Mouse (Mus musculus): Measurements from ENCODE around the gene Cit. TPM values are rescaled to one million over a fixed set of nuclear protein-coding genes. Genes with fewer than 3 reads are reported as not detected.
"Not testable (repeated sequence)": the region's sequence is repeated elsewhere in the genome, so short reads cannot be mapped to it uniquely, and the experiment has no call there.

The Cit gene
- polyA plus RNA-seq, 2 experiments = 11.7 to 19.0 TPM

DNA sequence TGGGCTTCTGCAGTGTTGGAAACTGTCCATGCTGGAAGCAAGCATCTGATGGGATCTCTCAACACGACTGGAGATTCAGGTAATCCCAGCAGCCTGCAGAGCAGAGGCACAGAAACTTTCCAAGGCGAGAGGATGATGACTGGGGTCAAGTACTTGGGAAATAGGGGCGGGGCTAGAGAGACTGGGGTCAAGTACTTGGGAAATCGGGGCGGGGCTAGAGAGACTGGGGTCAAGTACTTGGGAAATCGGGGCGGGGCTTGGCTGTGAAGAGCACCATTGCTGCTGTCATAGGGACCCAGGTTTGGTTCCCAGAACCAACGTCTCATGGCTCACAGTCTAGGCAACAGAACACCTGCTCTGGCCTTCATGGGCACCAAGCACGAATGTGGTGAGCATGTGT lies 25.1 kb upstream of the Cit start:
- ATAC-seq (ENCODE audit: low FRiP score, low read depth) (no peak), DNase-seq (ENCODE audit: low spot score) (no peak)
- Histone ChIP-seq H3K27me3 (ENCODE audit: control insufficient read depth, insufficient read depth, low read length) (no peaks in the 10 kb centered on the region), H3K4me3 (replicated peaks; ENCODE audit: low read length) (no peak overlapping the region), H3K36me3 (ENCODE audit: control insufficient read depth, insufficient read depth, low read length) (no peaks in the 10 kb centered on the region), H3K27ac (replicated peaks; ENCODE audit: low read depth, low read length) (no peak overlapping the region), H3K4me2 (replicated peaks; ENCODE audit: low read depth, low read length, severe bottlenecking) (no peak overlapping the region), H3K4me1 (ENCODE audit: control insufficient read depth, insufficient read depth, low read length) (no peaks in the 10 kb centered on the region), H3K9ac (ENCODE audit: low read depth, low read length, severe bottlenecking) (no peak overlapping the region), H3K9me3 (ENCODE audit: control insufficient read depth, low read length) (no peaks in the 10 kb centered on the region)
- no peak for TF ChIP-seq POLR2A (IDR thresholded peaks at IDR 0.05; ENCODE audit: borderline replicate concordance, extremely low read depth, insufficient read depth, insufficient read length)
- whole genome bisulfite sequencing = 78% methylated on average over 9 of the region's 9 CpGs

GRCm38 (mm10) chr5:115821200-115821599 lies 23.9 kb upstream of the Cit start:
- Histone ChIP-seq H3K27ac (replicated peaks; ENCODE audit: low read depth, low read length) (no peak overlapping the region), H3K4me2 (replicated peaks; ENCODE audit: low read depth, low read length, severe bottlenecking) (no peak overlapping the region), H3K27me3 (ENCODE audit: control insufficient read depth, insufficient read depth, low read length) (no peaks in the 10 kb centered on the region), H3K36me3 (ENCODE audit: control insufficient read depth, insufficient read depth, low read length) (no peaks in the 10 kb centered on the region), H3K4me3 (replicated peaks; ENCODE audit: low read length) (no peak overlapping the region), H3K4me1 (ENCODE audit: control insufficient read depth, insufficient read depth, low read length) (no peaks in the 10 kb centered on the region), H3K9ac (ENCODE audit: low read depth, low read length, severe bottlenecking) (no peak overlapping the region), H3K9me3 (ENCODE audit: control insufficient read depth, low read length) (no peaks in the 10 kb centered on the region)
- no peak for ATAC-seq (ENCODE audit: low FRiP score, low read depth)
- WGBS = 90% methylated on average over 12 of the region's 12 CpGs
- no peak for TF ChIP-seq POLR2A (IDR thresholded peaks at IDR 0.05; ENCODE audit: borderline replicate concordance, extremely low read depth, insufficient read depth, insufficient read length)
- DNase-seq (ENCODE audit: low spot score) = no peak

DNA sequence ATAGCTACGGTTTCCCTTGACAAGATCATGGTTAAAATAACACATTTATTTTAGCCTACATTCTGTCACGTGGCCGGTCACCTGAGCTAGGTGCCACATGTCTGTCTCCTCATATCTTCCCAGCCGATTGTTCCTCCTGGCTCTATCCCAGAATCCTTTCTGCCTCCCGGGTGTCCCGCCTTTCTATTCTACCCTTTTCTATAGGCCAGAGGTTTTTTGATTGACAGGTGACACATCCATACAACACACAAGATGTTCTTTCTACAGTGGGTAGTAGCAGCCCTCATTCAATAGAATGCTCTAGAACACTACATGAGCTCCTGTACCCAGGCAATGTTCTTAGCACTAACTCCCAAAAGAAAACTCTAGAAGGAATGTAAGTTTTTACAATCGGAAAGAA lies 23.2 kb upstream of the Cit start:
- no peaks in the 10 kb centered on the region for H3K4me1 ChIP-seq (ENCODE audit: control insufficient read depth, insufficient read depth, low read length)
- no peak overlapping the region for H3K4me2 ChIP-seq (replicated peaks; ENCODE audit: low read depth, low read length, severe bottlenecking)
- H3K27ac ChIP-seq (replicated peaks; ENCODE audit: low read depth, low read length) = no peak overlapping the region
- H3K36me3 ChIP-seq (ENCODE audit: control insufficient read depth, insufficient read depth, low read length) = no peaks in the 10 kb centered on the region
- H3K9me3 ChIP-seq (ENCODE audit: control insufficient read depth, low read length) = no peaks in the 10 kb centered on the region
- ATAC-seq (ENCODE audit: low FRiP score, low read depth) = no peak
- no peak for DNase-seq (ENCODE audit: low spot score)
- 94% methylated on average over 7 of the region's 7 CpGs for WGBS
- no peak overlapping the region for H3K4me3 ChIP-seq (replicated peaks; ENCODE audit: low read length)
- H3K9ac ChIP-seq (ENCODE audit: low read depth, low read length, severe bottlenecking) = no peak overlapping the region
- TF ChIP-seq POLR2A (IDR thresholded peaks at IDR 0.05; ENCODE audit: borderline replicate concordance, extremely low read depth, insufficient read depth, insufficient read length) = no peak
- H3K27me3 ChIP-seq (ENCODE audit: control insufficient read depth, insufficient read depth, low read length) = no peaks in the 10 kb centered on the region

DNA sequence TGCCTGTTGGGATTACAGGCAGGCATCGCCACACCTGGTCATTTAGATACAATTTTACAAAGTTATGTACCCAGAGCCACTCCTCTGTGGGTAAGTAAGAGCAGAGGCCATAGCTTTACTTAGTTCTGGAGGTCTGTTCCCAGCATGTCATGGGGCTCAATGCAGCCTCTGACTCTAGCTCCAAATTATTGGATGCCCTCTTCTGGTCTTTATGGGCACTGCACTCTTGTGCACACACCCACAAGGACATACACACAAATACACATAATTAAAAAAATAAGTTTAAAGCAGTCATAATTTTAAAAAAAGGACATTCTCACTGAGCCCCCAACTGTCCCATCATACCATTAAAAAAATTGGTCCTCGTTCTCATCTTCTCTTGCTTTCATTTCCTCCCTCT lies 12.3 kb upstream of the Cit start:
- no peak for DNase-seq (ENCODE audit: low spot score)
- H3K9me3 ChIP-seq (ENCODE audit: control insufficient read depth, low read length) = no peaks in the 10 kb centered on the region
- no peaks in the 10 kb centered on the region for H3K36me3 ChIP-seq (ENCODE audit: control insufficient read depth, insufficient read depth, low read length)
- H3K4me1 ChIP-seq (ENCODE audit: control insufficient read depth, insufficient read depth, low read length) = no peaks in the 10 kb centered on the region
- no peak overlapping the region for H3K4me2 ChIP-seq (replicated peaks; ENCODE audit: low read depth, low read length, severe bottlenecking)
- no peak overlapping the region for H3K4me3 ChIP-seq (replicated peaks; ENCODE audit: low read length)
- TF ChIP-seq POLR2A (IDR thresholded peaks at IDR 0.05; ENCODE audit: borderline replicate concordance, extremely low read depth, insufficient read depth, insufficient read length) = no peak
- no peak overlapping the region for H3K9ac ChIP-seq (ENCODE audit: low read depth, low read length, severe bottlenecking)
- no peak for ATAC-seq (ENCODE audit: low FRiP score, low read depth)
- no peak overlapping the region for H3K27ac ChIP-seq (replicated peaks; ENCODE audit: low read depth, low read length)
- H3K27me3 ChIP-seq (ENCODE audit: control insufficient read depth, insufficient read depth, low read length) = no peaks in the 10 kb centered on the region
- 86% methylated on average over 2 of the region's 2 CpGs for WGBS

DNA sequence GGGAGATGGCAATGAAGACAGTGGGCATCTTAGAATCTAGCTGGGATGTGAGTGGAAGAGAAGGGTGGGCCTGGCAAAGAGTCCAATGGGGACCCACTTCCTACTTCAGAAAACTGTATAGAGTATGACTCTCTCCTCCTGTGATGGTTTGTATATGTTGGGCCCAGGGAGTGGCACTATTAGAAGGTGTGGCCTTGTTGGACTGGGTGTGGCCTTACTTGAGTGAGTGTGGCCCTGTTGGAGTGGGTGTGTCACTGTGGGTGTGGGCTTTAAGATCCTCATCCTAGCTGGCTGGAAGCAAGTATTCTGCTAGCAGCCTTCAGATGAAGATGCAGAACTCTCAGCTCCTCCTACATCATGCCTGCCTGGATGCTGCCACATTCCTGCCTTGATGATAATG lies 11.3 kb upstream of the Cit start:
- H3K4me2 ChIP-seq (replicated peaks; ENCODE audit: low read depth, low read length, severe bottlenecking); H3K27me3 ChIP-seq (ENCODE audit: control insufficient read depth, insufficient read depth, low read length); H3K27ac ChIP-seq (replicated peaks; ENCODE audit: low read depth, low read length); H3K9ac ChIP-seq (ENCODE audit: low read depth, low read length, severe bottlenecking); ATAC-seq (ENCODE audit: low FRiP score, low read depth); H3K9me3 ChIP-seq (ENCODE audit: control insufficient read depth, low read length); H3K4me1 ChIP-seq (ENCODE audit: control insufficient read depth, insufficient read depth, low read length); H3K4me3 ChIP-seq (replicated peaks; ENCODE audit: low read length); DNase-seq (ENCODE audit: low spot score); H3K36me3 ChIP-seq (ENCODE audit: control insufficient read depth, insufficient read depth, low read length): not testable (repeated sequence)

DNA sequence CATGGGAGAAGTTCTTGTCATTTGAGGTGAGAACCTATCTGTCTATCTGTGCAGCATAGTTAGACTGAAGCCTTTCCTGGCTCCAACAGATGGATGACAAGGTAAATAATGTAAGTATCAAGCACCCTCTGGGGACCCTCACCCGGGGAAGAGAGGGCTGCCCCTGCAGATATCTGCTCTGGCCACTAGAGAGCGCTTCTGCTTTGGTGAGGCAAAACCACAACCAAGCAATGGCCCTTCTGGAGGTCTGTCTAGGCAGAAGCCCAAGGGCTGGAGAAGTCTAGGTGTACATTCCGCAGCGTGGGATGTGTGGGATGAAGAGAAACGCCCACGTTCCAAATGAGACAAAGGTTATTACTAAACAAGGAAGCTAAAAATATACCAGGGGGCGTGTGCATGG lies 9.8 kb upstream of the Cit start:
- Histone ChIP-seq H3K9ac (ENCODE audit: low read depth, low read length, severe bottlenecking) (no peak overlapping the region), H3K4me3 (replicated peaks; ENCODE audit: low read length) (no peak overlapping the region), H3K27ac (replicated peaks; ENCODE audit: low read depth, low read length) (no peak overlapping the region), H3K36me3 (ENCODE audit: control insufficient read depth, insufficient read depth, low read length) (no peaks in the 10 kb centered on the region), H3K9me3 (ENCODE audit: control insufficient read depth, low read length) (no peaks in the 10 kb centered on the region), H3K4me2 (replicated peaks; ENCODE audit: low read depth, low read length, severe bottlenecking) (no peak overlapping the region), H3K27me3 (ENCODE audit: control insufficient read depth, insufficient read depth, low read length) (no peaks in the 10 kb centered on the region), H3K4me1 (ENCODE audit: control insufficient read depth, insufficient read depth, low read length) (no peaks in the 10 kb centered on the region)
- ATAC-seq (ENCODE audit: low FRiP score, low read depth) (no peak), DNase-seq (ENCODE audit: low spot score) (no peak)
- WGBS = 66% methylated on average over 7 of the region's 7 CpGs
- no peak for TF ChIP-seq POLR2A (IDR thresholded peaks at IDR 0.05; ENCODE audit: borderline replicate concordance, extremely low read depth, insufficient read depth, insufficient read length)
